Mouse (Mus musculus) megakaryocyte progenitor cell, adult 5-6 weeks (primary cell): ENCODE results near the gene Fra10ac1. TPM values are rescaled to one million over a fixed set of nuclear protein-coding genes. Genes with fewer than 3 reads are reported as not detected.

Experiments
- ATAC-seq: replicated peaks from 2 replicates; pipeline ENCODE4 v1.8.0; 2016; ENCODE audit warnings: mild to moderate bottlenecking, moderate TSS enrichment, inconsistent platforms; ENCODE audit not compliant: poor library complexity
- total RNA-seq, 2 experiments: library from RNA; stranded (forward) in 1 of 2; stranded (reverse) in 1 of 2; fragments of 157-497, 149-512 nt in 1 of 2; fragments of 200-1000 nt in 1 of 2; gene quantifications; 2 replicates each; pipeline versions ENCODE4 v1.2.3 to v1.2.4; 2015 to 2017

Gene Fra10ac1
- 31.1 and 33.8 TPM in 2 replicates for total RNA-seq (2015)
- 38.8 and 52.2 TPM in 2 replicates for total RNA-seq (2017)

DNA sequence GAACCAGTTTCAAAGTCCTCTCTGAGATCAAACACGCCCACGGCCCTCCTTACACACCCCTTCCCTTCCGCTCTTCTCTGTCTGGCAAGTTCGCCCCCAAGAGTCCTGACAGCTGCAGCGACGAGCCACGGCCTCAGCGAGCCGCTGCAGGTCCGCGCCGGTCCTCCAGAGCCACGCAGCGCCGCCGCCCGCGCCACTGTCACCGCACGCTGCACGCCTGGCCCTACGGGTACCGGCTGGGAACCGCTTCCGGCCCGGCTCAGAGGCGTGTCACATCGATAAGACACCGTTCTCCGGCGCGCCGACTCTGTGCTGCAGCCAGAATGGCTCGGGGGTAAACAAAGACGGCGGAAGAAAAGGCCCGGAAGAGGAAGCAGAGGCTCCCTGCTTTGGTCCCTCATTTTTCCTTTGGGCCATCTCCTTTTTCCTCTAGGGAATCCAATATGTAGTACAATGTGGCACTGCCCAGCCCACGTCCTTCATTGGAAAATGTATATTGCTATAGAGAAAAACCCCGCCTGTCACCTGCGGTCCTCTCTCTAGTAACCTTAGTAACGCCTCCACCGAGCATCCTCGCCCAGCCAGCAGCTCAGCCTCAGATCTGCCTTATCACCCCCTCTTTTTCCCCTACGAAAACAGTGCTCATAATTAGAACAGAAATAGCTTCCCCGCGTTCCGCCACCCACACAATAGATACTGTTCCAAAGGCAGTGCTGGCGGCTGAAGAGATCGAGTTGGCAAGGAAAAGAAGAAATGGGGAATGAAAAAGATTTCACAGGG lies at the start of gene Fra10ac1:
Gene Fra10ac1, minus strand, starts transcription at position 252 of the 780 bp plus-strand sequence.
- ATAC-seq = peak; percentile 99

DNA sequence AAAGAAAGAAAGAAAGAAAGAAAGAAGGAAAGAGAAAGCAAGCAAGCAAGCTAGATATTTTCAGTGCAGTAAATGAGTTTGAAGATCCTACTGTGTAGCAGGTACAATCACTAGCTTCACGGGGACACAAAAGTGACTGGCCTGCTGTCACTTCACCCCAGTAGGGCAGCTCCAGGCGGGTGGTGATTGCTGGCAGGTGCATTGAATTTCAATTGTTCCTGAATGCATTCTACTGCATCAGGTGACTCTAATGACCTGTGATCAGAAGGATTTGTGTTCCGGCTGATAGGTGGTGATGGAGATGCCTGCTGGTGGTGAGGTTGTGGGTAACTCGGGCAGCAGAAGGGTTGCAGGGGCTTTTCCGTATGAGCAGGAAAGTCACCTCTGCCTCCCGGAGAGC lies 47.1 kb upstream of the Fra10ac1 start:
- ATAC-seq = no peak

DNA sequence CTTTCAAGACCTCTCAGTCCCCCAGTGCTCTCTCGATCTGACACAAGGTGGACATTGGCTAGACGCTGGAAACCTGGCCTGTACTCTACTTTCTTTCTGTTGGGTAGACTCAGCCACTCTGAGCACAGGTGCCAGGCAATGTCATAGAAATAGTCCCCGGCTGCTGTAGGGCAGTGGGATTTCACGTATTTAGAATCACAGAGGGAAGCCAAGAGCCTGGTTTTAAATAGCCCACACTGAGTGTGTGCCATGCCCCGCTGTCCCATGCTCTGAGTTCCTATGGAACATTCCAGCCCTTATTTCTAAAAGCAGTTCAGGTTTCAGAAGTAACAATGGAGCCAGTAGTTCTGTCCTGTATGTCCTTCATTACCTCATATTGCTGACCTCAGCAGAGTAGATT lies 43.5 kb upstream of the Fra10ac1 start:
- no peak for ATAC-seq

DNA sequence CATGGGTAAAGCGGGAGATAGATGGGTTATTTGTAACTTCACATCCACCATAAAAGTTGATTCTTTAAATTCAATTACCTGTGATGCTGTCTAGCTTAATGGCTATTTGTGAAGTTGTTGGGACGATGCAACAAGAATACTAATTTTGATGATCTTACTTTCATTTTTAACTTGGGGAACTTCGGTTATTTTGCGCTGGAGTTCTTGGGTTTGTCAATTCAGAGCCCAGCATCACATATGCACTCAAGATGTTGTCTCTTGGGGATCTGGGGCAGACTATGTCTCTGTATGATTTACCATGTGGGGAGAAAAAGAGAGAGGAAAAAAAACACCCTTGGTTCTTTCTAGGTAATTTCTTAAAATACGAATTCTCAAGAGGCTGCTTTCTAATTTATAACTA lies 41.8 kb upstream of the Fra10ac1 start:
- ATAC-seq = no peak

DNA sequence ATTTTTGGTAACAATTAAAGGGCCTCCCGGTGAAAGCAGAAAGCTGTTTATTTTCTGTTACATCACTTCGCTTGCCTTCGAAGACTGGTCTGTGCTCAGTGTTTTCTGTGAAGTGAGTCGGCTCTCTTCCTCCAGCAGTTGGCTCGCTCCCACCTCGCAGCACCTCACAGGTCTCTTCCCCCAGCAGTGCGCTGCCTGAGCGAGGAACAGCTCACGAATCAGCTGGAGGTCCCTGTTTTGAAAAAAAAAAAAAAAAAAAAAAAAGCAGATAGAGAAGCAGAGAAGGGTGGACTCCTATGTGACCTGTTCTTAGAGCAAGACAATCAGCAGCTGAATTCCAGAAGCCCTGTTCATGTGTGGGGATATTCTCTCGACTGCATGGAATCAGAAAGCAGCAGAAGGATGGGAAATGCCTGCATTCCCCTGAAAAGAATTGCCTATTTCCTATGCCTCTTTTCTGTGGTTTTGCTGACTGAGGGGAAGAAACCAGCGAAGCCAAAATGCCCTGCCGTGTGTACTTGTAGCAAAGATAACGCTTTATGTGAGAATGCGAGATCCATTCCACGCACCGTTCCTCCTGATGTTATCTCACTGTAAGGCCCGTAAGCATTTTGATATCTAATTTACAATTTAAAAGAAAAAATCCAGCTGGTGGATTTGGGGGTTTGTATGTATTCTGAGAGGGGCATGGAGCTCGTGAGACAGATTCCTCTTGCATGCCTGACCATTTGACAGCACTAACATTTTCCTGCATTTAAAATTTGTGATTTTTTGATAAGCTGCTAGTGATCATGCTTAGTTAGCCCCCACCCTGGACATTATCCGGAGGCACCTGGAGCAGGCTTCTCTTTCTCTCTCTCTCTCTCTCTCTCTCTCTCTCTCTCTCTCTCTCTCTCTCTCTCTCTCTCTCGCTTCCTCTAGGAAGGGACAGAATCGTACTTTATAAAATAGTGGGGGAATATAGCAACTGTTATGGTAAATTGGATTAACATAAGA lies 40.8 kb upstream of the Fra10ac1 start, which contains the start of gene Lgi1:
Gene Lgi1, plus strand, starts transcription at position 32 of the 996 bp plus-strand sequence.
- ATAC-seq = no peak

DNA sequence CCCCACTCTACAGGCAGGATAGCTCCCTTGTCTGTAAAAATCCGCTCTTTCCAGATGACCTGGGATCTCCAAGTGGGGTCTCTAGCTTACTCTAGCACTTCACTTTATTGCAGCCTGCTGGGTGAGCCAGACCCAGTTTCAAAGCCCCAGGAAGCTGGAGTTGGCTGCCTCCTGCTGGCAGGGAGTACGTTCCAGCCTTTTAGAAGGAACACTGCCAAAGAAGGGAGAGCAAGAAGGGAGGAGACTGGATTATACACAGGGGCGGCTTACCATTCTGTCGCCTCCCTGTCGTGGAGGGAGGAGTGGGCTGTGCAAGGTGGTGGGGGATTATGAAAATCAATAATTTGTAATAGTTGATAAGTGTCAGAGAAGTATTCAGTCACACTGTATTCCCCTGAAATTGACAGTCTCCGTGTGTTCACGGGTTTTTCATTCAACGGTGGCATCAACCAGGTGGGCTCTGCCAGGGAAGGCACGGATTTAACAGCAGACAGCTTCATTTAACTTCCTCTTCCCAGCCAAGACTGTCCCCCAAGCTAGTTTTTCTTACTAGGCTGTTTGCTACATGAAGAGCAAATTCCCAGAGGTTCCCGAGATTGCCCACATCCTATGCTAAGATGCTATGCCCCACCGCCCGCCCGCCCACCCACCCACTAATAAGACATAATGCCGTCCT lies 40.0 kb upstream of the Fra10ac1 start:
- no peak for ATAC-seq

DNA sequence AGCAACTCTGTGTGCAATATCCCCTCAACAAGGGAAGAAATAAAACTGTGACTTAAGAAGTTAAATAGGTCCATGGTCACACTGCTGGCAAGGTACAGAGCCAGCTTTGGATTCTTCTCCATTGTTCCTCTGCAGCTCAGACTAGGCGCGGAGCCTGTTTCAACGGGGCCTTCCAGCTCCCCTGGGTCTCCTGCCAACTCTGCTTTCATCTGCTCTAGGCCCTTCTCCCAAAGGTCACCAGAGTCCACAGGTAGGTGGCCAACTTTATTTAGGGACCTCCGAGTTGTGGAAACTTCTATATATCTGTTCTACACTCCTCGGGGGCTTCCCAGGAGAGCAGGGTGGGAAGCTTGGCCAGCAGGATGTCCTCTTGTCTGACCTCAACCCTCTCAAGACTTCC lies 37.4 kb upstream of the Fra10ac1 start:
- ATAC-seq = no peak

DNA sequence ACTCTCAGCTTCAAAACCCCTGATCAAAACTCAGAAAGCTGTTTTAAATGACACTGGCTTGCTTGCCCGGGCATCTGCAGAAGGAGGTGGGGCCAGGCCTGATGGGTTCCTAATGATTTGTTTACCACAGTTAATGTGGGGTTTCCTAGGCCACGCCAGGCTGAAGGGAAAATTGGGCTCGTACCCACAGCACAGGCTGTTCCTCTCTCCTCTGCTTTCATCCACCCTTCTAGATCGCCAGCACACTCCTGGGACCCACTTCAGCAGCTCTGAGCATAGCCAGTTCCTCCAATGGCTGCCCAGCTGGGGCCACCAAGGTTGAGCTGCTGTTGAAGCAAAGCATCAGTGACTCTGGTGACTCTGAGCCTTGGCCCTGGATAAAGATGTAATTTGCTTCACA lies 36.4 kb upstream of the Fra10ac1 start:
- ATAC-seq = no peak

DNA sequence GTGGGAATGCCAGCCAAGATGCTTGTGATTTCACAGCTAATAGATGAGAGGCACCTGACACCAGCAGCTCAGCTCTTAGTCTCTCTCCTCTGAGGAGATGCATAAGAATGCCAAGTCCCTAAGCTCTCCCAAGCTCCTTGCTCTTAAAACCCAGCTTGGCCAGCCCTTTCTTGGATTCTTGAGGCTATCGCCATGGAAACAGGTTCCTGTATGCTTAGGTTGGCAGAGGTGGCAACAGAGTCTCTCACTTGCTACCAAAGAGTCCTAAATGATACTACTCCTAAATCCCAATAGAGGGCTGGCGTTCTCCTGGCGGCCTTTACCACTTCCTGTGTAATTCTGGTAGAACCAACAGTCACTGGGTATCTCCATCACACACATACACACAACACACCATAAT lies 35.5 kb upstream of the Fra10ac1 start:
- no peak for ATAC-seq

DNA sequence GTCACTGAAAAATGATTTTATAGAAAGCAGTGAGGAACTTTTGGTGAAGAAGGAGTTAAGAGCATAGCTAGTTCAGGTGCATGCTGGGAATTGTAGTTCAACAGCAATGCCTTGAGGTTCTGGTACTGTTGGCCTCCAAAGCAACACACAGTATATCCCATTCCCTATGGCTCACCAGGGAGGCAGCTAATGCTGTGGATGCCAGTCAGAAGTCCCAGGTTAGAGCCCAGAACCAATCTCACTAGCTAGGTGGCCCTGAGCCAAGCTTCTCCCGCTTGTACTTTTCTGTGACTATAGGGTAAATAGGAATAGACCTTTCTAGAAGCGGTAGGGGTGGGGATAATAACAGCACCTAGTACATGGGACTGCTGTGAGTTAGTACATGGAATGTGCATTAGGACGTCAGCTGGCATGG lies 34.7 kb upstream of the Fra10ac1 start:
- ATAC-seq = no peak

DNA sequence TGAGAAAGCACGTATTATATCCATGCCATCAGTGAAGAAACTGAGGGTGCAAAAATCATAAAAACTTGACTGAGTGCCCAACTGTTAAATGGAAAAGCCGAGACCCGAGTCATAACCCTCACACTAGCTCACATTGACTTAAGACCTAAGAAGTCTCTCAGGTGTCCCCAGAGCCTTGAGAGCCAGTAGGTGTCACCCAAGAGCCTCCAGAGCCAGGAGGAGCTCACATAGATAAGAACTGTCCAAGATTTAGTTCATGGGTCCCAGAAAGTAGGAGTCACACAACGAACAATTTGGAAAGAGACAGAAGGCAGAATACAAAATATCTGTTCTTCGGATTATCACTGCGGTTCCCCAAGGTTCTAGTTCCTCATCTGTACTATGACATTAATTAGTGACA lies 29.8 kb upstream of the Fra10ac1 start:
- ATAC-seq = peak; percentile 72

DNA sequence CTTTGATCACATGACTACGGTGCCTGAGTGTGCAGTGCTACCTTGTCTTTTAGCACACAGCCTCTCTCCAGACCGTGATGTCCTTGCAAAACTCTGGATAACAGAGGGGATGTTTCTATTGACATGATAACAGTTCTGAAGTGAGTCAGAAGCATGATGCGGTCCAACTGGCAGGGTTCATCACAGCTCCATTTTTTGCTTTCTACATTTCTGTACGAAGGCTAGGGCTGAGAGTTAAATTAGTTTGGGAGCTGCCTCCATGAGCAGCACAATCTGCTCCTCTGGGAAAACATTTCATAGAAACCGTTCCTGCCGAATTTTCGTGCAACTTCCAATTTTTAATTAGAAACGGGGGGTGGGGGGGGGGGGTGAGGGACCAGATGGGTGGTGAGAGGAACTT lies 25.7 kb upstream of the Fra10ac1 start:
- ATAC-seq = no peak

DNA sequence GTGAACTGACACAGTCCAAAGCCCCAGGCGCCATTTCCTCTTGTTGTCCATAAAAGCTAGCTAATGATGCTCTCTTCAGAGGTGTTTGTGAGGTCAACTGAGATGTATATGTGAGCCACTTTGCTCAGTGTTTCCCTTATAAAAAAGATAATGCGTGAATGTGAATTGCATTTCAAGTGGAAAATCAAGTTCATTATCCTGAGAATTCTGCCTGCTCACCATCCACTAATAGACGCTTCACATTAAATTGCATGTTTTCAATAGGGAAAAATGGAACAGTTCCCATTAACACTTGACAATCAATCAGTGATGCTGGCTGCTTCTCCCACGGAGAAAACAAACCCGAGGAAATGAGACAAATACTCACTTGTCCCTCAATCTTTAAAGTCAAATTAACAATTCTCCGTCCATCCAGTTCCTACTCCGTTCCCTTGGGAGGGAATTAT lies 22.2 kb upstream of the Fra10ac1 start:
- no peak for ATAC-seq

DNA sequence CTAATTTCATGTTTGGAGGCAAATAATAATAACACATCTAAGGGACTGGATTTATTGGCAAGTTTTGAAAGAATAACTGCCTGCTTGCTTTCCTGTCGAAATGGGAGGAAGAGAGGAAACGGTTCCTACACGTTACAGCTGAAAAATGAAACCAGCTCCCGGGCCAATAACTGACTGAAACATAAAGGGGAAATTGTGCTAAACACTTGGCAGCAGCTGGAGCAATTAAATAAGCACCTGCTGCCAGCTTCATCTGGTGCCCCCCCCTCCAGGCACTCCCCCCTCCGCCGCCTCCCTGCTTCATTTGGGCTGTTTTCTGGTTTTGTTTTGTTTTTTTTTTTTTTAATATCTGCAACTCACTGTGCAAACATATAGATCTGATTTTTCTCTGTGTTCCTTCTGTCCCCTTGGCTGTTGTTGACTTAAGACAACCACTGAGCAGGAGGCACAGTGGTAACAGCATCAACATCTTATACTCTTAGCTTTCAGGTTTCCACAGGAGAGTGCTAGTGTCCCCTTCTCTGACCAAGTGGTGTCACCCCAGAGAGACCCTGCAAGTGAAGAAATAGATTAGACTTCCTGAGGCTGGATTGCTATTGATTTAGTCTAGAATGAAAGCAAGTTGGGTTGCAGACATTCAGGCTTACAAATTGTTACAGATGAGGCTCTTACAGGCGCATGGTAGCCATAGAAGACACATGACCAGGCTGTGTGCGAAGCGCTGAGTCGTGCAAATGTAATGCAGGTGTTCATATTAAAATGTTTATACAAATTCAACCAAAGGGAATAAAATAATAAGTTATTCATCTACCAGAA lies 21.6 kb upstream of the Fra10ac1 start:
- peak; percentile 65 for ATAC-seq

DNA sequence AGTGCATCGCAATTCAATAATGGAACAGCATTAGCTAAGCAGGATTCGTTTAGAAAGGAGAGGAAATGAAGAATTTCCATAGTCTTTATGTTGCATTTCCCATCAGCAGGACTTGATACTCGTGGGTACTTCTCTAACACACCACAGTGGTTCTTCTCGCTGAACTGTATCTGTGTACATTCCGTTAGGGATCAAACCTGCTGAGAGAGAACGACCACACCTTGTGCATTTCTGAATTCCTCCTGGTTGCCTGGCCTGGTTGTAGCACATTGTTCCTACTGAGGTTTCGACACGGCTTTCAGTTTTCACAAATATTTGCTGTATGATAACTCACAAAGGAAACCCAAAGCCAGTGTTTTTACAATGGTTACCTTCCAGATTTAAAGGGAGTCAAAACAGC lies 20.8 kb upstream of the Fra10ac1 start:
- ATAC-seq = no peak

DNA sequence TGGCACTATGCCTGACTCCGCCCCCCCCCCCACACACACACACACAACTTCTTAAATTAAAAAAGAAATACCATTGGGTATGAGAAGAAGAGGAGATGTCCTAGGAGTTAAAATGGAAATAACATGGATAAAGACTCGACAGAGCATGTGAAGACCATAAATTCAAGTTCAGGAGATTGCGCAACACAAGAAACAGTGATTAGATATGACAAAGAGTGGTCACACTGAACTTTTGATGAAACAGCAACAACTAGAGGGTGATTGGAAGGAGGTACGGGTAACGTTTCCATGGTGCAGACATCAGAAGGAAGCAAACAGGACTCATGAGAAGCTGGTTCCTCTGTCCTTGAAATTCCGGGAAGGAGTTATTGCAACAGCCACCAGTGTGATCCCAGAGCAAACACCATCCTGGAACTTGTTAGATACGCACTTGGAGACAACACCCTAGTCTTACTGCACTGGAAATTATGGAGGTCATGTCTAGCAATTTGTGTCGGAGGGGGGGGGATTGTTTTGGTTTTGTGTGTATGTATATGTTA lies 18.4 kb upstream of the Fra10ac1 start:
- ATAC-seq = no peak

DNA sequence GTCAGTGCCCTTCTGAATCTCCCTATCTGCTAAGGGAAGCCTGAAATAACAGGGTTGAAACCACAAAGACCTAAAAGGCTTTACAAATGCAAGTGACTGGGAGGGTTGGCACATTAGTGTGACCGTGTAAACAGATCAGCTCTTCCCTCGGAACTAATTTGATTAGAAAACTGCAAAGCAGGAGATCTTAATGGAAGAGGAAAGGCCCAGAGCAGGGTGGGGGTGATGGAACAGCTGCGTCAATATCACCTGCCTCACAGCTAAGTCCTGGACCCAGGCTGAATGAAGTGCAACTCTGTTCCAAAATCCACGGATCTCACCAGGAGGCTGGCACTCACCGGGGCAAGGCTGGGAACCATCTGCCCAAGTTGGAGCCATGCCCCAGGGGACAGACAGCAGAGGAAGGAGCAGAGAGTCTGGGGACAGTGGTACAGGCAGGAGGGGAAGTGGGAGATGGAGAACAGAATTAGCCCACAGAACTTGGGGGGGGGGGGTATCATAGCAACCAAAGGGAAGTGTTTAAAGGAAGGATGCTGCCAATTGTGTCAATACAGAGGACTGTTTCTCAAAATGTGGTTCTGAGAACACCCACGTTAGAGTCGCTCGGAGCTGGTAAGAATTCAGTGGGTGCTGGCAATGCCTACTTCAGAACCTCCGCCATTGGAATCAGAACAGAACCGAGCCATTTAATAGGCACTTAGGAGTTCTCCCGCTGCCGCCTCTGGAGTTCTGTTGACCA lies 14.4 kb upstream of the Fra10ac1 start:
- peak; percentile 84 for ATAC-seq

DNA sequence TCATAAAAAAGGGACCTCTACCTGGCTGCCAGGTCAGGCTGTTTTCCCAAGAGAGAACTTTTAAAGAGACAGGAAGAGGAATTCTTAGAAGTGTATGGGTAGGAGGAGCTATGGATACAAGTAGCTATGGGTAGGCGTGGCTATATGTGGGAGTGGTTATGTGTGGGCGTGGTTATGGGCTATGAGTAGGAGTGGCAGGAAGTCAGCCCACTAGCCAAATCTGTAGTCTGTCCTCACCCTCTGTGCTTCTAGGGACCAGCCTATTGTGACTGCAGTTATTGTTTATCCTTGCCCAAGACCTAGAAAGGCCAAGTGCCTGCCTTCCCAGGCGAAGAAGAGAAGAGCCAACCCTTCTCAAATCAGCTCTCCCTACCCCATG lies 13.9 kb upstream of the Fra10ac1 start:
- peak; percentile 91 for ATAC-seq

DNA sequence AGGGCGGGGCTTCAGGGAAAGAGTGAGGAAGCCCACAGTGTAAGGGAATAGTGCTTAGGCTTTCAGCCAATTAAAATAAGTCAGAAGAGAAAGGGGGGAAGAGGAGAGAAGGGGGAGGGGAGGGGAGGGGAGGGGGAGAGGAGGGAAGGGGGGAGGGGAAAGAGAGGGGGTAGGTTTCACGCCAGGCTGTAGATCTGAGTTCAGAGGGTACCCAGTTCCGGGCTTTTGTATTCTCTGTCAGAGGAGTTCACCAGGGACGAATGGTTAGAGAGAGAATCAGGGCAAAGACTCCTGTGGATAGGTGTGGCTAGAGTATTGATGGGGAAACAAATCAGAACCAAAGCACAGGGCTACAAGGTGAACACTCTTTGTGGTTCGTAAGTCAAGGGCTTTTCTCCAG lies 12.6 kb upstream of the Fra10ac1 start:
- ATAC-seq = no peak
